8 mouse cellular contexts compared by ENCODE assay signal in genomic region chr5:118175137-118175536, GRCm38 (mm10). TPM values are rescaled to one million over a fixed set of nuclear protein-coding genes. Genes with fewer than 3 reads are reported as not detected.
DNase-seq lines count a peak whose midpoint lies in the region; ATAC-seq and TF ChIP-seq lines count a peak whose summit lies in the region.
"Had no signal": no experiment of that assay in that cellular context is flagged by ENCODE, and none has a peak within 500 bp of the region (broad histone marks: within the 10 kb centered on the region; RNA-seq: fewer than 3 reads in every experiment).

No protein-coding gene starts in this region.

- TF ChIP-seq CTCF in thymus, adult 2 months (IDR thresholded peaks at IDR 0.05; ENCODE audit: borderline replicate concordance, control insufficient read depth, extremely low read depth, insufficient read depth, low read length, poor library complexity), result no peak

- H3K27ac ChIP-seq in intestine, embryonic 14.5 days (ENCODE audit: low read depth), result no peak overlapping the region
- H3K27ac ChIP-seq in intestine, embryonic 15.5 days, result no peak overlapping the region
- H3K27ac ChIP-seq in thymus, adult 2 months (ENCODE audit: control insufficient read depth, insufficient read depth, low read length), result no peak overlapping the region
- no peak overlapping the region for H3K27ac ChIP-seq in hindbrain, embryonic 15.5 days (replicated peaks)

- DNase-seq in intestine, embryonic 14.5 days (ENCODE audit: low spot score), result no peak
- DNase-seq in thymus, postnatal 4 days, result peak; percentile 30
- DNase-seq in thymus, adult 2 months, result no peak
- DNase-seq in ovary, postnatal 14 days (ENCODE audit: low spot score), result no peak

- H3K9ac ChIP-seq in intestine, embryonic 14.5 days (ENCODE audit: low read length), result no peak overlapping the region
- no peak overlapping the region for H3K9ac ChIP-seq in intestine, embryonic 15.5 days
- no peak overlapping the region for H3K9ac ChIP-seq in hindbrain, embryonic 15.5 days

- ATAC-seq in intestine, embryonic 14.5 days (replicated peaks; ENCODE audit: low FRiP score, low TSS enrichment, low read depth), result no peak
- ATAC-seq in intestine, embryonic 15.5 days, result no peak
- no peak for ATAC-seq in hindbrain, embryonic 15.5 days (ENCODE audit: low FRiP score, low read depth)
- no peak for ATAC-seq in granulocyte monocyte progenitor cell, adult 5-6 weeks (replicated peaks; ENCODE audit: poor library complexity, severe bottlenecking)

- H3K27me3 ChIP-seq in intestine, embryonic 14.5 days (replicated peaks; ENCODE audit: control insufficient read depth, insufficient read depth, low read length), result peaks cover 48% of the 10 kb centered on the region
- peaks cover 45% of the 10 kb centered on the region for H3K27me3 ChIP-seq in intestine, embryonic 15.5 days (replicated peaks)
- peaks cover 19% of the 10 kb centered on the region for H3K27me3 ChIP-seq in thymus, adult 2 months (ENCODE audit: control insufficient read depth, insufficient read depth, low read length)
- H3K27me3 ChIP-seq in hindbrain, embryonic 15.5 days, result peaks cover 44% of the 10 kb centered on the region

- 14% methylated on average over 2 of the region's 2 CpGs for WGBS in intestine, embryonic 14.5 days
- 29% methylated on average over 2 of the region's 2 CpGs for WGBS in intestine, embryonic 15.5 days
- 56% methylated on average over 2 of the region's 2 CpGs for WGBS in thymus, adult 2 months
- WGBS in hindbrain, embryonic 15.5 days, result 24% methylated on average over 2 of the region's 2 CpGs

- H3K4me2 ChIP-seq in intestine, embryonic 14.5 days (ENCODE audit: low read length), result peak overlapping the region; percentile 43; the same call in 1 of the 2 replicates
- H3K4me2 ChIP-seq in intestine, embryonic 15.5 days (replicated peaks), result no peak overlapping the region; the same call in 1 of the 2 replicates
- H3K4me2 ChIP-seq in hindbrain, embryonic 15.5 days, result peak overlapping the region; percentile 60

- peaks cover 4% of the 10 kb centered on the region; the same call in 1 of the 2 replicates for H3K9me3 ChIP-seq in intestine, embryonic 14.5 days (ENCODE audit: control insufficient read depth, low read length)
- no peaks in the 10 kb centered on the region for H3K9me3 ChIP-seq in intestine, embryonic 15.5 days
- H3K9me3 ChIP-seq in hindbrain, embryonic 15.5 days, result no peaks in the 10 kb centered on the region

- no peaks in the 10 kb centered on the region for H3K36me3 ChIP-seq in intestine, embryonic 14.5 days (ENCODE audit: control insufficient read depth, insufficient read depth, low read length)
- H3K36me3 ChIP-seq in intestine, embryonic 15.5 days, result no peaks in the 10 kb centered on the region
- no peaks in the 10 kb centered on the region for H3K36me3 ChIP-seq in thymus, adult 2 months (ENCODE audit: control insufficient read depth, insufficient read depth, low read length)
- H3K36me3 ChIP-seq in hindbrain, embryonic 15.5 days, result no peaks in the 10 kb centered on the region

- no peak for TF ChIP-seq POLR2A in thymus, adult 2 months (IDR thresholded peaks at IDR 0.05; ENCODE audit: control insufficient read depth, extremely low read depth, insufficient read depth, low read length, poor library complexity)

- no peak overlapping the region for H3K4me3 ChIP-seq in intestine, embryonic 14.5 days (ENCODE audit: low read depth, low read length)
- no peak overlapping the region for H3K4me3 ChIP-seq in intestine, embryonic 15.5 days (replicated peaks)
- H3K4me3 ChIP-seq in thymus, adult 2 months (ENCODE audit: control insufficient read depth, insufficient read depth, low read length), result no peak overlapping the region
- H3K4me3 ChIP-seq in hindbrain, embryonic 15.5 days, result no peak overlapping the region

- peaks cover 17% of the 10 kb centered on the region for H3K4me1 ChIP-seq in intestine, embryonic 14.5 days (replicated peaks; ENCODE audit: control insufficient read depth, insufficient read depth, low read length)
- peaks cover 19% of the 10 kb centered on the region for H3K4me1 ChIP-seq in intestine, embryonic 15.5 days (replicated peaks)
- H3K4me1 ChIP-seq in thymus, adult 2 months (replicated peaks; ENCODE audit: control insufficient read depth, insufficient read depth, low read length), result peaks cover 8% of the 10 kb centered on the region
- H3K4me1 ChIP-seq in hindbrain, embryonic 15.5 days (replicated peaks), result peaks cover 26% of the 10 kb centered on the region

RNA-seq across cellular contexts. Expression of gene Hrk, which starts 10.7 kb away (rescaled TPM):
- 0.22 and 0.28 TPM in 2 replicates for polyA plus RNA-seq in intestine, embryonic 14.5 days (2014; fragmentation: Nextera tagmentation; extraction: Ambion mirVana)
- 0.11 and 0.25 TPM in 2 replicates for polyA plus RNA-seq in intestine, embryonic 15.5 days (2015; fragmentation: Nextera tagmentation; extraction: Ambion mirVana)
- 0.06 and 0.07 TPM in 2 replicates for polyA plus RNA-seq in thymus, adult 2 months (2012; rRNA removed)
- polyA plus RNA-seq in hindbrain, embryonic 15.5 days (2015; fragmentation: Nextera tagmentation; extraction: Ambion mirVana), result 4.9 and 5.8 TPM in 2 replicates
- not detected in 2 replicates for total RNA-seq in granulocyte monocyte progenitor cell, adult 5-6 weeks (2014; fragmentation: Nextera tagmentation)
- total RNA-seq in granulocyte monocyte progenitor cell, adult 5-6 weeks (2017), result not detected in 2 replicates
- polyA plus RNA-seq: spleen, adult 2 months had no signal

RNA-seq across cellular contexts. Expression of gene Fbxw8, which starts 19.9 kb away (rescaled TPM):
- 25.2 and 25.3 TPM in 2 replicates for polyA plus RNA-seq in intestine, embryonic 14.5 days (2014; fragmentation: Nextera tagmentation; extraction: Ambion mirVana)
- 20.7 and 22.6 TPM in 2 replicates for polyA plus RNA-seq in intestine, embryonic 15.5 days (2015; fragmentation: Nextera tagmentation; extraction: Ambion mirVana)
- 18.0 and 20.9 TPM in 2 replicates for polyA plus RNA-seq in thymus, adult 2 months (2012; rRNA removed)
- polyA plus RNA-seq in hindbrain, embryonic 15.5 days (2015; fragmentation: Nextera tagmentation; extraction: Ambion mirVana), result 21.1 and 21.7 TPM in 2 replicates
- total RNA-seq in granulocyte monocyte progenitor cell, adult 5-6 weeks (2014; fragmentation: Nextera tagmentation), result 18.8 and 25.5 TPM in 2 replicates
- total RNA-seq in granulocyte monocyte progenitor cell, adult 5-6 weeks (2017), result 22.4 and 25.6 TPM in 2 replicates
